Mouse (Mus musculus) testis, adult 2 months (tissue): ENCODE data around the gene Sdsl.

Experiments
- CTCF ChIP-seq: fragments of 200-500 bp; IDR thresholded peaks from 2 replicates; pipeline ENCODE4 v1.5.1; 2012; ENCODE audit warnings: low read depth, mild to moderate bottlenecking, inconsistent platforms, low read length, moderate library complexity; ENCODE audit not compliant: control insufficient read depth, insufficient read depth, insufficient replicate concordance
- POLR2A ChIP-seq: fragments of 200-500 bp; IDR thresholded peaks from 2 replicates; pipeline ENCODE4 v1.6.1; 2012; ENCODE audit warnings: low read depth, mild to moderate bottlenecking, inconsistent platforms, low read length, moderate library complexity; ENCODE audit not compliant: control insufficient read depth

DNA sequence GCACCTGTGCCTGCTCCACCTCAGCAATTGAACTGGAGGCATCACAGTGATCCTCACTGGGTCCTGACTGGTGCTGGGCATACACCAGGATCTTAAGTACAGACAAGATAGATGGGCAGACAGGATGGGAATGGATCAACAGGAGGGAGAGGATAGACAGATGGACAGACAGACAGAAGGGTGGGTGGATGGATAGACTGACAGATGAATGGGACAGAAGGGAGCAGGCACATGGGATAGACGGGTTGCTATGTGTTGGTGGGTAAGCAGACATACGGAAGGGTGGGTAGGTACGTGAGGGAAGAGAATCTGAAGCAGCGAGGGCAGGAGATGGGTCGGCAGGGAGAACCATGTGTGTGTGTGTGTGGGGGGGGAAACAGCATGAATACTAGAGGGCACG lies 20.8 kb upstream of the Sdsl start:
- no peak for TF ChIP-seq CTCF
- TF ChIP-seq POLR2A = no peak
